Comparison of ENCODE assay signal across 16 mouse cellular contexts in genomic region chr8:113007356-113007755, GRCm38 (mm10).
"Had no signal": no experiment of that assay in that cellular context is flagged by ENCODE, and none has a peak within 500 bp of the region (broad histone marks: within the 10 kb centered on the region; RNA-seq: fewer than 3 reads in every experiment).

No protein-coding gene starts in this region.

- ATAC-seq: liver, postnatal 0 days; midbrain, embryonic 15.5 days had no signal

- H3K9ac ChIP-seq: limb, embryonic 12.5 days; liver, embryonic 13.5 days; liver, postnatal 0 days; lung, embryonic 15.5 days; midbrain, embryonic 15.5 days; neural tube, embryonic 12.5 days had no signal

- H3K36me3 ChIP-seq: limb, embryonic 12.5 days; liver, embryonic 13.5 days; lung, embryonic 15.5 days; midbrain, embryonic 15.5 days; neural tube, embryonic 12.5 days had no signal

- H3K4me1 ChIP-seq: limb, embryonic 12.5 days; liver, embryonic 13.5 days; lung, embryonic 15.5 days; megakaryocyte, embryonic 14.5 days; midbrain, embryonic 15.5 days; neural tube, embryonic 12.5 days had no signal

- H3K27ac ChIP-seq: kidney, postnatal 0 days; limb, embryonic 12.5 days; liver, embryonic 13.5 days; lung, embryonic 15.5 days; macrophage; midbrain, embryonic 15.5 days; neural tube, embryonic 12.5 days; stomach, postnatal 0 days had no signal

- H3K9me3 ChIP-seq: limb, embryonic 12.5 days; liver, embryonic 13.5 days; lung, embryonic 15.5 days; midbrain, embryonic 15.5 days; neural tube, embryonic 12.5 days had no signal

- H3K4me2 ChIP-seq: limb, embryonic 12.5 days; liver, embryonic 13.5 days; lung, embryonic 15.5 days; midbrain, embryonic 11.5 days; midbrain, embryonic 15.5 days; neural tube, embryonic 12.5 days had no signal

- H3K4me3 ChIP-seq: limb, embryonic 12.5 days; liver, embryonic 13.5 days; lung, embryonic 15.5 days; megakaryocyte, embryonic 14.5 days; midbrain, embryonic 15.5 days; neural tube, embryonic 12.5 days had no signal

- H3K27me3 ChIP-seq: limb, embryonic 12.5 days; liver, embryonic 13.5 days; lung, embryonic 15.5 days; megakaryocyte, embryonic 14.5 days; midbrain, embryonic 15.5 days; neural tube, embryonic 12.5 days had no signal

- DNase-seq: kidney, adult 18-20 months; liver; liver, embryonic 13.5 days; liver, postnatal 0 days; lung, postnatal 14 days; right cerebral cortex, postnatal 14 days; thymus, postnatal 4 days had no signal
